Mouse (Mus musculus) heart, postnatal 14 days (tissue): ENCODE data around the gene Erbb4. TPM values are rescaled to one million over a fixed set of nuclear protein-coding genes. Genes with fewer than 3 reads are reported as not detected.

Experiments used
- DNase-seq, 2 experiments: peaks; one replicate each; pipeline ENCODE4 v3.0.0; 2021 to 2022
- intact Hi-C: fragments of 180-260 bp; cut with DNase I; formaldehyde crosslinking; loops from one replicate; pipeline ENCODE4 v1.15.1; 2025
- total RNA-seq, 2 experiments: library from RNA; stranded (reverse); gene quantifications; 2 replicates each; pipeline ENCODE4 v1.2.3; 2021

Gene Erbb4
- total RNA-seq, 2 experiments from 2014 or later: 15.0 to 17.0 TPM

- no peak for DNase-seq
- intact Hi-C loops: no loop called here
Observed at GRCm38 (mm10) chr1:68666831-68667601, 440.8 kb downstream of the Erbb4 start.

DNA sequence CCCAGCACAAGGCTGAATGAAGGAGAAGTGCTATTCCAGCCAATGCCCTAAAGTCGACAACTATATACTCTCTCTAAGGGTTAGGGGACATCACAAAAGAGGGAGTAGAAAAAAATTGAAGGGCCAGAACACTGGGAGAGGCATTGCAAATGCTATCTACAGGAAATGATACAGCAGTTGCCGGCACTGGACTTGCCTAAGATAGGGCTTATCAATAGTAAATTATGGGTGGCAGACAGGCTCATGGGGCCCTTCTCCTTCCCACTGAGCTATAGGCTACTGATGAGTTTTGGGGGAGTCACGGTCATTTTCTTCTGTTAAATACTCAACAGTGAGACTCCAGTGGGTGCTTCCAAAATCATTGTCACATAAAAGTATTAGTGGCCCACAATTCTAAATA is 517.4 kb downstream of the Erbb4 start:
- intact Hi-C loops: no loop called here
- DNase-seq: no peak

- intact Hi-C loops: no loop called here
- no peak for DNase-seq
Observed at GRCm38 (mm10) chr1:68573851-68574540, 533.9 kb downstream of the Erbb4 start.

DNA sequence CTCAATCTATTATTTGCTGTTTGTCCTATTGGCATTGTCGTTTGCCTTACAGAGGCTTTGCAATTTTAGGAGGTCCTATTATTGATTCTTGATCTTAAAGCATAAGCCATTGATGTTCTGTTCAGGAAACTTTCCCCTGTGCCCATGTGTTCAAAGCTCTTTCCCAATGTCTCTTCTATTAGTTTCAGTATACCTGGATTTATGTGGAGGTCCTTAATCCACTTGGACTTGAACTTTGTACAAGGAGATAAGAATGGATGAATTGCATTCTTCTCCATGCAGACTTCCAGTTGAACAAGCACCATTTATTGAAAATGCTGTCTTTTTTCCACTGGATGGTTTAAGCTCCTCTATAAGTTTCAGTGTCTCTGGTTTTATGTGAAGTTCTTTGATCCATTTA is 536.9 kb downstream of the Erbb4 start:
- intact Hi-C loops: no loop called here
- no peak for DNase-seq

DNA sequence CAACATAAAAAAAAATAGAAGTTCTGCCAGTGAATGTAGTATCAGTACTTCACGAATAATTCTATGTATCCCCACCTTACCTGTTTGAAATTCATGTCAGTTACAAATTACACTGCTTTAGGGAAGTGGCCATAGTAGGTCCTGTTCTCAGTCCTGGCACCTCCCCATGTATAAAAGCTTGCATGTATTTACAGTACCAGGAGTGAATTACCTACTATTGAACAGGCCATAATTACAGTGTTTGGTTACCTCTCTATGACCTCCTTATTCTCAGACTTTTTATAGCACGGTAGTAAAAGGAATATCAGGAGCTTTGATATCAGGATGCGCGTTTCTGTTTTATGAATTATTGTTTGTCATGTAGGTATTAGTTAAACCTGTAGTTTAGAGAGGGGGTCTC is 564.9 kb downstream of the Erbb4 start:
- intact Hi-C loops: no loop called here
- DNase-seq: no peak

DNA sequence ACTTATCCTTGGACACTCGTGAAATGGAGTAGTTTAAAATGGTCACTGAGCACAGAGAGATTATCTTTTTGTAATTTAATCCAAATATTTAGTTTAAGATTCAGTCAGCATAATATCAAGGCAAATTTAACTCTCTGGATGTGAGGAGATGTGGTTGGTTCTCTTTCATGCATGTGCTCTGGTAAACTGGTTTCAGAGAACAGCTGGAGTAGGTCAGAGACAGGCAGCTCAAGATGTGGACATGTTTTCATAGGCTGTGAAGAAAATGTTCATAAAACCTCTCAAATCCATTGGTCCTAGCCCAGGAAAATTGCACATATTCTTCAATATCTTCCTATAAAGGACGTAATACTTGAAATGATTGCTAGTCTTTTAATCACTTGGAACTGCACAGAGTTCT is 590.0 kb downstream of the Erbb4 start:
- intact Hi-C loops: no loop called here
- no peak for DNase-seq

DNA sequence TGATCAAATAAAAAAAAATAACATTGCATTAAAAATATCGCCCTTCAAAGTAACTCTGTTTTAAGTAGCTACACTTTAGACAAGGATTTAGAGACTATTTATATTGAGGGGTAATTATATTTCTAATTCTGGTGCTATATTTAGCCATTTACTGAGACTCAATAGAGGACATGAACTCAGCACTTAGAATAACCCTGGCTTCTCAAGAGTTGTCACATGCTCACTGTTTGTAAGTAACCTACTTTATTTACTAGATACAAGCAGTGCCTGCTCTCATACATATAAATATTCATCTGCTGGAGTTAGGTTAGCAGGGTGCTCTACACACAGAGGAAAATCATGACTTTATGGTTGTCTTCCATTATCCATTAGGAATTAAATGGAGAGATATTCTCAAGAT is 604.0 kb downstream of the Erbb4 start:
- DNase-seq: no peak
- intact Hi-C loops: no loop called here

- peak in 1 of 2 experiments; percentile 14 for DNase-seq
Observed at GRCm38 (mm10) chr1:68501561-68501960, 606.3 kb downstream of the Erbb4 start.

GRCm38 (mm10) chr1:68466390-68466960 is 641.4 kb downstream of the Erbb4 start:
- intact Hi-C loops: no loop called here
- no peak for DNase-seq

More at GRCm38 (mm10) chr1:68501561-68501960, 606.3 kb downstream of the Erbb4 start:
- intact Hi-C loops: no loop called here

DNA sequence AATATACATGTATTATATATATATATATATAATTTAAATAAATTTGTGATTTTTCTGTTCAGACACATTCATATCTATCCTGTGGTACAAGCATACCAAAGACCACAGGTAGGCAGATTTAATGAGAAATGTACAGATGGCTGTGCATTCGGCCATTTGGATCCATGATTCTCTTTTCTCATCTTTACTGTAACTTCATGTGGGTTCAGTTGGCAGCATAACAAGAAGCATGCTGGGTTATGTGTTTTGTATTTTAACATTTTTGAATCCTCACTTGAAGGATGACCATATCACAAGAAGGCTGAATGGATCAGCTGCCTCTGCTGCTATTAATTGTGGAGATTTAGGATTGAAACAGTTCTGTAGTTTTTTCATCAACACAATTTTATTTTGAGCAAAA is 656.6 kb downstream of the Erbb4 start:
- intact Hi-C loops: no loop called here
- no peak for DNase-seq

- intact Hi-C loops: no loop called here
- no peak for DNase-seq
Observed at GRCm38 (mm10) chr1:68424336-68424983, 683.4 kb downstream of the Erbb4 start.

DNA sequence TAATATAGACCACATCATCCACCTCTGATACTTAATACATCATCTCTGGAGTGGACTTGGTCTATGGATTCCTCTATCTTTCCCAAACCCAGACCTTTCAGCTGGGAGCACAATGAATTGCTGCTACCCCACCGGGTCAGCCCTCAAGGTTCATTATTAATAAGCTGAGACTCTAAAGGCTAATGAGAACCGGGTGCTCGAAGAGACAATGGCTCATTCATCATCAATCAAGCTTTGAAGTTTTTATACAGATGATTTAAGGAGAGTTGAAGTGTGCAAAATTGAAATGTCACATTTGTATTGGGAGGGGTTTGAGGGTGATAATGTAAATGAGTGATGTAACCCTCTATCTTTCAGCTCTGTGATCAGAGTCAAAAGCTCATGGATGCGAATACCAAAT is 706.7 kb downstream of the Erbb4 start:
- no peak for DNase-seq
- intact Hi-C loops: no loop called here

DNA sequence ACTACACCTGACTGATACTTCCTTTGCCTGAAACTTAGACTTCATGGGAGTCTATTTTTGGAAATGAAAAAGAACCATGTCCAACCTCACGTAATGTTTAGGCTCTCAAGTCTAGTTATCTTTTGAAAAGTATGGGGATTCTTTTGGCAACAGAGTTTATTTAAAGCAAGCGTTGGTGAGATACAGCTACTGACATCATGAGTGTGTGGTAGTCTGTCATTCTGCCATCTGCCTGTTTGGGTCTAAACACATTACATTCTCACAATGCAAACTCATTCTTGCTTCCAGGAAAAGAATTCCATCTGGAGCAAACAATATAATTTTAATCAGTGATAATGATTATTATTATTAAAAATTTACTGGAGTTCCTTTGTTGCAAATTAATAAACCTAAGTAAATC is 736.3 kb downstream of the Erbb4 start:
- no peak for DNase-seq
- intact Hi-C loops: no loop called here

DNA sequence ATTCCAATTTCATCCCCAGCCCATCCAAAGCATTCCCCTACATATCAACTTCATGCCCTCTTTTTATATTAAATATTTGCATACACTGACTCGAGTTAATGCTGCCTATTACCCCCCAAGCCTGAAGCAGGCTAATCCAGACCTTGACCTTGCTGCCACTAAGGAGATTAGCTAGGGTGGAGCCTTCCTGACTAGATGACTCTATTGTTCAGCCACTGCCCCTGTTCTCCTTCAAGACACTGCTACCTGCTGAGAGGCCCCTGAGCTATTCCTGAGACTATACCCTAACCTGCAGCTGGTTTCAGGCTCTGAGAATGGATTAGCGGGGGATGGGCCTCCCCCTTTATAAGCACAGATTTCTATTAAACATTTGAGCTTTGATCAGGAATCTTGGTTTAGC is 774.1 kb downstream of the Erbb4 start:
- intact Hi-C loops: no loop called here
- DNase-seq: no peak

DNA sequence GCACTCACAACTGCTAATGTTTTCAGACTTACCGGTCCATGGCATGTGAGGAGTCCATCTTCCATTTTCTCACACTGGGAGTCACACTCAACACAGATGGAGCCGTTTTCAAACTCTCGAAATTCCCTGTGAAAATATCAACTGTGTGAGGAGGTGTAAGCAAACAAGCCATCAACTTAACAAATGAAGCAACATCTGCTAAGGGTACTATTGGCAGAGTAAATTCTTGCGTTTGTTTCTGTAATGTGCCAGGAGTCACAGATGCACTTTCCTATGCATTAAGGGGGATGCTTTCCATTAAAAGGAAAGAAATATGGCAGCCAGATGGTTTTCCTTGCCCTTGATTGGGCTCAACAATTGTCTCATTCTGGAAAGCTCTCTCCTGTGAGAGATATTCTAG is 802.0 kb downstream of the Erbb4 start:
- no peak for DNase-seq
- intact Hi-C loops: loop anchor here (10.0 kb wide), 1 partner anchor 519 kb away; no protein-coding TSS in a partner anchor

- no peak for DNase-seq
Observed at GRCm38 (mm10) chr1:68284443-68284842, 823.4 kb downstream of the Erbb4 start.

DNA sequence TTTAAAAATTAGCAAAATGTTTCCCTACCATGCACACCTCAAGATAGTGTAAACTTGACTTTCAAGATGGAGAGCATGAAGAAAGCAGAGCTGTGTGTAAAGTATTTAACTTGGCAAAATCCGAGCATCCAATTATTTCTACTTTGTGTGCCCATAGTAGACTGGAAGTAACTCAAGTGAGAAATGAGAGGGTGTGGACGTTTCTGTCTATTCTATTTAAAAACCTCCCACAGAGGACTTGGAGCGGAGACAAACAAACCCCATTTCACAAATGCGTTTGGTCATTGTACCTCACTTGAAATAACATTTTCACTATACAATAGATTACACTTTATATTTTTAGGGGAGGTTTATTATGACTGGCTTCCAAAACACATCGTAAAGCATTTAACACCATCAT is 832.0 kb downstream of the Erbb4 start:
- no peak for DNase-seq
- intact Hi-C loops: no loop called here

More at GRCm38 (mm10) chr1:68284443-68284842, 823.4 kb downstream of the Erbb4 start:
- intact Hi-C loops: no loop called here

DNA sequence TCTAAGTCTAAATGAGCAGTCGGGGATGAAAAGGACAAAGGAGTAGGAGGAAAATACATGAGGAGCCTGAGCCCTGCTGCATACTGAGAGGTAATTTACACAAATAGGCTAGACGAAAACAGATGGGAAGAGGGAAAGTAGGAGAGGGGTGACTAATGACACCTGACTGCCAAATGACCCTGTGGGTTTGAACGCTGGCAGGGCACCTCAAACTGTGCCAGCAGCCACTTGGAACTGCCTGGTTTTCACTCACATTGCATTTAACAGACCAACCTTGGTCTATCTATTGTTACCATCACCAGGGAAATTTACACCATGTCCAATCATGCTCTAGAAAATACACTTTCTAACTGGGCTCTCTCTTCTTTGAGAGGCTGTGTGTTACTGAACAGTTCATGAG is 929.3 kb downstream of the Erbb4 start:
- no peak for DNase-seq
- intact Hi-C loops: no loop called here

DNA sequence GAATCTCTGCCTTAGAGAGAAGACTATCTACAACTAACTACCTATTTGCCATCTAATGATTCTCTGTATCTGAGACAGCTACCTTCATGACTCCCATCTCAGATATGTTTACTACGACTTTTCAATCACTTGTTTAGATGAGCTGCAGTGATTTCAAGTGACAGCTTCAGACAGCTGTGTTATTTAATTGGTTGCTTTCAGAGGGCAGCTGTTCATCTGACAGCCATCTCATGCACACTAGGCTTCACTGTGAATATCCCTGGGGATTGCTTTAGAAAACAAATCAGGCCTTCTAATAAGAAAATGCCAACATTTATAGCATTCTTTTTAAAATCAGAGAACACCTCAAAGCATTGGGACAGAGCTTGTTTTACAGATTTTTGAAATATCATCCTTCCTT is 952.6 kb downstream of the Erbb4 start:
- intact Hi-C loops: no loop called here

GRCm38 (mm10) chr1:68150572-68150971 is 957.3 kb downstream of the Erbb4 start:
- intact Hi-C loops: no loop called here
- no peak for DNase-seq

More for the DNA sequence above, 952.6 kb downstream of the Erbb4 start:
- no peak for DNase-seq
